Mouse (Mus musculus) embryo, embryonic 10.5 days (tissue): Measurements from ENCODE around the gene Gstm3.
A peak's percentile ranks its signal among the peaks of the same experiment; 100 is the strongest.
"Not testable (repeated sequence)": the region's sequence is repeated elsewhere in the genome, so short reads cannot be mapped to it uniquely, and the experiment has no call there.

ENCODE experiments used
- DNase-seq: peaks from one replicate; pipeline ENCODE4 v3.0.0-alpha.2; 2015; ENCODE audit warnings: low spot score

Gstm3 gene

GRCm38 (mm10) chr3:107968724-107969395 is at the start of gene Gstm3:
Gene Gstm3, minus strand, starts transcription at chr3:107969283.
- DNase-seq = no peak

GRCm38 (mm10) chr3:108018190-108018820 is 49.2 kb upstream of the Gstm3 start:
- no peak for DNase-seq

GRCm38 (mm10) chr3:108017473-108018189 is 48.5 kb upstream of the Gstm3 start, which contains the start of gene Gstm1:
Gene Gstm1, minus strand, starts transcription at chr3:108017973.
- peak; percentile 98 for DNase-seq

GRCm38 (mm10) chr3:108016468-108016867 is 47.4 kb upstream of the Gstm3 start:
- not testable (repeated sequence) for DNase-seq

GRCm38 (mm10) chr3:108014974-108015346 is 45.9 kb upstream of the Gstm3 start:
- no peak for DNase-seq

- no peak for DNase-seq
Measured at GRCm38 (mm10) chr3:108014098-108014973, 45.3 kb upstream of the Gstm3 start.

- no peak for DNase-seq
Measured at GRCm38 (mm10) chr3:108013331-108013871, 44.3 kb upstream of the Gstm3 start.

GRCm38 (mm10) chr3:108011558-108011957 is 42.5 kb upstream of the Gstm3 start:
- DNase-seq = peak; percentile 22

- no peak for DNase-seq
Measured at GRCm38 (mm10) chr3:108010286-108010685, 41.2 kb upstream of the Gstm3 start.

GRCm38 (mm10) chr3:108002021-108002420 is 32.9 kb upstream of the Gstm3 start:
- no peak for DNase-seq

GRCm38 (mm10) chr3:107999491-107999890 is 30.4 kb upstream of the Gstm3 start:
- DNase-seq = no peak

GRCm38 (mm10) chr3:107998591-107998990 is 29.5 kb upstream of the Gstm3 start:
- no peak for DNase-seq

GRCm38 (mm10) chr3:107996576-107996975 is 27.5 kb upstream of the Gstm3 start:
- no peak for DNase-seq

- not testable (repeated sequence) for DNase-seq
Measured at GRCm38 (mm10) chr3:107995974-107996373, 26.9 kb upstream of the Gstm3 start.

GRCm38 (mm10) chr3:107986041-107986562 is 17.0 kb upstream of the Gstm3 start, which contains the start of gene Gstm2:
Gene Gstm2, minus strand, starts transcription at chr3:107986453.
- DNase-seq = peak; percentile 70

GRCm38 (mm10) chr3:107985141-107985540 is 16.1 kb upstream of the Gstm3 start:
- DNase-seq = not testable (repeated sequence)

- DNase-seq = no peak
Measured at GRCm38 (mm10) chr3:107984471-107984870, 15.4 kb upstream of the Gstm3 start.

GRCm38 (mm10) chr3:107983771-107984170 is 14.7 kb upstream of the Gstm3 start:
- DNase-seq = no peak

- no peak for DNase-seq
Measured at GRCm38 (mm10) chr3:107982726-107983125, 13.6 kb upstream of the Gstm3 start.

- DNase-seq = no peak
Measured at GRCm38 (mm10) chr3:107981261-107981660, 12.2 kb upstream of the Gstm3 start.

GRCm38 (mm10) chr3:107977691-107978090 is 8.6 kb upstream of the Gstm3 start:
- no peak for DNase-seq
